Mouse (Mus musculus): ENCODE measurements around the gene Abhd2. TPM values are rescaled to one million over a fixed set of nuclear protein-coding genes. Genes with fewer than 3 reads are reported as not detected.
A peak's percentile ranks its signal among the peaks of the same experiment; 100 is the strongest.

The Abhd2 gene
- polyA plus RNA-seq, 1 experiment from 2014 or later: 10.7 TPM

GRCm38 (mm10) chr7:79300432-79301151 is 27.6 kb downstream of the Abhd2 start:
- Histone ChIP-seq H3K36me3 (peaks cover 25% of the 10 kb centered on the region), H3K9ac (no peak overlapping the region), H3K4me3 (no peak overlapping the region), H3K4me2 (replicated peaks) (no peak overlapping the region), H3K27me3 (no peaks in the 10 kb centered on the region), H3K27ac (no peak overlapping the region), H3K9me3 (no peaks in the 10 kb centered on the region), H3K4me1 (peaks cover 16% of the 10 kb centered on the region)
- ATAC-seq (ENCODE audit: low FRiP score, low read depth): no peak
- 45% methylated on average over 13 of the region's 13 CpGs for WGBS

DNA sequence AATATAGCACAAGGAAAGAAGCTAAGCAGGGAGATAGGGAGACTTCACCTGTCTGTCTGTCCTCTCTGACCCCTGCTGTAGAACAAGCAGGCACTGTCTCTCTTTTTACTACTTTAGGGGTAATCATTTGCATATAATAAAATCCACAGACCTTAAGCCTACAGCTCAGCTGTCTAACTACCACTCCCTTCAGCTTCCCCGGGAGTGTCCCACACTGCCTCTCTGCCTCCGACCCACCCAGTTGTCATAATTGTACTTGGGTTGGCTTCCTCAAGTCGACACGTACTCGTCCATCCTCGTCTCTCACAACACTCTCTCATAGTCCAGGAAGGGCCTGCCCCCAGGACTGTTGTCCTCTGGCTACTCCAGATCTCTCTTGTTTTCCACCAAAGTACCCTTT is 29.1 kb downstream of the Abhd2 start:
- ATAC-seq (ENCODE audit: low FRiP score, low read depth): no peak
- Histone ChIP-seq H3K27ac (no peak overlapping the region), H3K36me3 (peaks cover 17% of the 10 kb centered on the region), H3K4me3 (no peak overlapping the region), H3K27me3 (no peaks in the 10 kb centered on the region), H3K4me2 (replicated peaks) (no peak overlapping the region), H3K9me3 (no peaks in the 10 kb centered on the region), H3K4me1 (peaks cover 14% of the 10 kb centered on the region; the same call in 1 of the 2 replicates), H3K9ac (no peak overlapping the region)
- WGBS: 81% methylated on average over 6 of the region's 6 CpGs

DNA sequence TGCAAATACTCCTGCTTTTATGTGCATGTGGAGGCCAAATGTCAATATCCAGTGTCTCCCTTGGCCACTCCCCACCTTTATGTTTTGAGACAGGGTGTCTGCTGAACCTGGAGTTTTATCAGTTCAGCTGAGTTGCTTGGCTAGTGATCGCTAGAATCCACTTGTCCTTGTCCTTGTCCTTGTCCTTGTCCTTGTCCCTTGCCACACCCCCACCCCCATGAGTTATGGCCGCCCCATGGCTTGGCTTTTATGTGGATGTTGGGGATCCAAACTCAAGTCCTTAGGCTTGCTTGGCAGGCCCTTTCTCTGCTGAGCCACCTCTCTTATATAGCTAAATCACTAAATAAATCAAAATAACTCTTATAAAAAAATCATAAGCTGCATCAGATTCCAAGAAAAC is 29.6 kb downstream of the Abhd2 start:
- no peak overlapping the region for H3K4me2 ChIP-seq (replicated peaks)
- no peaks in the 10 kb centered on the region for H3K27me3 ChIP-seq
- no peak overlapping the region for H3K27ac ChIP-seq
- H3K9ac ChIP-seq: no peak overlapping the region
- H3K4me1 ChIP-seq: peaks cover 14% of the 10 kb centered on the region; the same call in 1 of the 2 replicates
- H3K36me3 ChIP-seq: peaks cover 14% of the 10 kb centered on the region
- no peak for ATAC-seq (ENCODE audit: low FRiP score, low read depth)
- 79% methylated on average over 2 of the region's 2 CpGs for WGBS
- no peak overlapping the region for H3K4me3 ChIP-seq
- H3K9me3 ChIP-seq: no peaks in the 10 kb centered on the region

DNA sequence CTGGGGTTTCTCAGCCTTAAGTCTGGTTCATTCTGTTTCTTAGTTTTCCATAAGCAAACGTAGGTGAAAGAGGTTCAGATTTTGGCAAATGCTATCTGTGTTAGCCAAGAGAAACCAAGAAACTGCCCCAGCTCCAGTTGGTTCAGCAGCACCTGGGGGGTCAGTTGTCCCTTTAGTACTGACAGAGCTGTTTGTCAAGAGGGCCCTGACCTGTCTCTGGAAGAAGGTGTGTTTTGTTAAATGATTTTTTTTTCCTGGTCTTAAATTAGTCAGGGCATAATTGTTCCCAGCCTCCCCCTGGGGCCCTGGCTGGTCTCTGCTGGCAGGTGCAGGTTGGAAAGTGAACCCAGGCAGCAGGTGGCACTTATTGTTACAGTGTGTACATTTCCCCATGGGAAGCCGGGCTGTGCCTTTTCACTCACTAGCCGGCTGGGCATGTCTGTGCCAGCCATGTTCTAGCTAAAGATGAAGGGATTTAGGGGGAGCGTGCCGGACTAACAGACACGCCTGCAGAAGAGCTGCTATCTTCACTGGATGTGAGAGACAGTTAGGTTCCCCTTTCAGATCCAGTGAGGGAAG is 30.3 kb downstream of the Abhd2 start:
- Histone ChIP-seq H3K36me3 (peaks cover 7% of the 10 kb centered on the region), H3K27ac (no peak overlapping the region), H3K4me3 (no peak overlapping the region), H3K9me3 (no peaks in the 10 kb centered on the region), H3K27me3 (no peaks in the 10 kb centered on the region), H3K4me1 (peaks cover 14% of the 10 kb centered on the region; the same call in 1 of the 2 replicates), H3K4me2 (replicated peaks) (no peak overlapping the region), H3K9ac (no peak overlapping the region)
- WGBS: 74% methylated on average over 6 of the region's 6 CpGs
- no peak; the same call in 1 of the 2 replicates for ATAC-seq (ENCODE audit: low FRiP score, low read depth)

DNA sequence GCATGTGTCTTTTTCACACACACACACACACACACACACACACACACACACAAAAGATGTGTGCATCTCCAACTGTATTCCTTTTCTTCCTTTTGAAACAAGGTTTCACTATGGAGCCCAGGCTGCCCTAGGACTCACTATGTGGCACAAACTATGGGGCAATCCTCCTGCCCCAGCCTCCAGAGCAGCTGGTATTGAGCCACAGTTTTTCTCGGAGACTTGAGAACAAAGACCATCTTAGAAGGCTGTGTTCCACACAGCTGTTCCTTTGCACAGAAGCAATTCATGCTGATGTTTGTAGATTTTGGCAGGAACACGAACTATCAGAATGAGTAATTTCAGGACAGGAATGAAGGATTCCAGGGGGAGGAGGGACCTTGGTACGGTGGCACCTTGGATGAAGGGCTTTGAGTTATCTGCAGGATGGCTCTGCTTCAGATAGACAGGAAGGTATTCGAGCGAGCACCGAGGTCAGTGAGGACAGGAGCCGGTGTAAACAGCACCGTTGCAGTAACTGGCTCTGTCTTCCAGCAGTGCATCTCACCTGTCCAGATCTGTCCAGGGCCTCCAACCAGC is 35.5 kb downstream of the Abhd2 start:
- WGBS: 74% methylated on average over 8 of the region's 8 CpGs
- ATAC-seq (ENCODE audit: low FRiP score, low read depth): no peak
- H3K27ac ChIP-seq: no peak overlapping the region
- H3K9ac ChIP-seq: no peak overlapping the region
- no peaks in the 10 kb centered on the region for H3K27me3 ChIP-seq
- no peak overlapping the region for H3K4me3 ChIP-seq
- no peaks in the 10 kb centered on the region for H3K9me3 ChIP-seq
- peaks cover 38% of the 10 kb centered on the region for H3K4me1 ChIP-seq
- H3K4me2 ChIP-seq (replicated peaks): no peak overlapping the region
- no peaks in the 10 kb centered on the region for H3K36me3 ChIP-seq

DNA sequence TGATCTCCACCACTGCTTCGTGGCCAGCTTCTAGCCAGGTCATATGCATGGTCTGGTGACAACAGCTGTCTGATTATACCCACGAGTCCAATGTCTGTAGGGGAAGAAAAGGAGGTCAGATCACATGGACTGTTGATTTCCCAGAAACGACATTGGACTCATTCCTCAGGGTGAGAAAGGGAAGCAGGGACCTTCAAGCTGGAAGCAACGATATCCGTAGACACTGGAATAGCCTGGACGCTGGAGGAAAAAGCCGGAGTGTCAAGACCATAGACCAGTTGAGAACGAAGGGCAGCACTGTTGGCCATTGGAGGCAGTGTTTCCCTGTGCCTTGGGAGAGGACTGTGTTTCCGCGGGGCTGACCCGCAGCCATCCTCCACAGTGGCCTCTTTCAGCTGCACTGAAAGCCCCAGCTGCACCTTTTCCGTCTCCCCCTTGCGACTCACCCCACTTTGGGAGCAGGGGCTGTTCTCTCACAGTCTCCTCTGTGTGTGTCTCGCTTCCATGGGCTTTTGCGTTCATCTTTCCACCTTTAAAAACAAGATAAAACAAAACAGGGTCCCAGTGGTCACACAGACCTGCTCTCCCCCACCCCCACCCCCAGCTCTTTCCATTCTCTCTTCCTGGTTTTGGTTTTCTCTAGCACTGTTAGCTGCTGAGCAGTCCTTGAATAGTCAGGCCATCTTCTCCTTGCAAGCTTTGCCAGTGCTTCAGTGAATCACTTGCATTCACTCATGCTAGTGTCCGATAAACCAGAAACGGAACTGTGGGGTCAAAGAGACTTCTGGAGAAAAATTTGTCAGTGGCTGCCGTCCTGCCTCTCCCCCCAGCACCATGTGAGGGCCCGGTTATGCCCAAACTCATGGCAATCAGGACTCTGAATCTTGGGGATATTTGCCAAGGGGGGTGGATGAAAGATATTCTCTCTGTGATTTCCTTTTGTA is 36.5 kb downstream of the Abhd2 start:
- Histone ChIP-seq H3K9ac (no peak overlapping the region), H3K27me3 (no peaks in the 10 kb centered on the region), H3K9me3 (no peaks in the 10 kb centered on the region), H3K27ac (no peak overlapping the region), H3K36me3 (no peaks in the 10 kb centered on the region), H3K4me2 (replicated peaks) (no peak overlapping the region; the same call in 1 of the 2 replicates), H3K4me1 (peaks cover 47% of the 10 kb centered on the region), H3K4me3 (no peak overlapping the region)
- ATAC-seq (ENCODE audit: low FRiP score, low read depth): no peak
- 57% methylated on average over 19 of the region's 19 CpGs for WGBS

GRCm38 (mm10) chr7:79310191-79310555 is 37.2 kb downstream of the Abhd2 start:
- Histone ChIP-seq H3K4me3 (no peak overlapping the region), H3K27me3 (no peaks in the 10 kb centered on the region), H3K27ac (no peak overlapping the region), H3K4me2 (replicated peaks) (no peak overlapping the region), H3K9ac (no peak overlapping the region; the same call in 1 of the 2 replicates), H3K4me1 (peaks cover 53% of the 10 kb centered on the region), H3K36me3 (no peaks in the 10 kb centered on the region), H3K9me3 (no peaks in the 10 kb centered on the region)
- 59% methylated on average over 1 of the region's 1 CpGs for WGBS
- no peak for ATAC-seq (ENCODE audit: low FRiP score, low read depth)

DNA sequence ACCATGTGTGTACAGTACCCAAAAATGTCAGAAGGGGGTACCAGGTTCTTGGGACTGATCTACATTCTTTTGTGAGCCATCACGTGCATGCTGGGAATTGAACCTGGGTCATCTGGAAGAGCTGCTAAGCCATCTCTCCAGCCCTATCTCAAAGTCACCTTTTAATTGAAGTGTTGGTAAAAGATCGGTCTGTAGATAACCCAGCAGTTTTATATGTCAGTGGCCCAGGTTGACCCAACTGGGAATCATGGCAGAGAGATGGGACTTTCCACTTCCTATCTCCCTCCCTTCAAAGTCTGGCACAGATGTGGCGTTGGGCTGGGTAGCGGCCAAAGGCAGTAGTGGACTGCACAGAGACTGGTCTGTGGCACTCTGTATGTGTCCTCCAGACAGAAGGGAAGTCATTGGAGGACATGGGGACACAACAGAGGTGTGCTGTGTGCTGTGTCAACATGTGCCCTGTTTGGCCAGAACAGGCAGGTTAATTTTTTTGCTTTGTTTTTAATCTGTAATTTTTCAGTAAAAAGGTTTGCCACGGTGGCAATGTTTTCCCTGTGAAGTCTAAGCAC is 38.5 kb downstream of the Abhd2 start:
- Histone ChIP-seq H3K36me3 (no peaks in the 10 kb centered on the region), H3K4me1 (peaks cover 67% of the 10 kb centered on the region), H3K4me2 (replicated peaks) (no peak overlapping the region), H3K4me3 (no peak overlapping the region), H3K27ac (peak overlapping the region; percentile 58; the same call in 1 of the 2 replicates), H3K27me3 (no peaks in the 10 kb centered on the region), H3K9me3 (no peaks in the 10 kb centered on the region), H3K9ac (no peak overlapping the region)
- no peak for ATAC-seq (ENCODE audit: low FRiP score, low read depth)
- 88% methylated on average over 5 of the region's 5 CpGs for whole genome bisulfite sequencing

DNA sequence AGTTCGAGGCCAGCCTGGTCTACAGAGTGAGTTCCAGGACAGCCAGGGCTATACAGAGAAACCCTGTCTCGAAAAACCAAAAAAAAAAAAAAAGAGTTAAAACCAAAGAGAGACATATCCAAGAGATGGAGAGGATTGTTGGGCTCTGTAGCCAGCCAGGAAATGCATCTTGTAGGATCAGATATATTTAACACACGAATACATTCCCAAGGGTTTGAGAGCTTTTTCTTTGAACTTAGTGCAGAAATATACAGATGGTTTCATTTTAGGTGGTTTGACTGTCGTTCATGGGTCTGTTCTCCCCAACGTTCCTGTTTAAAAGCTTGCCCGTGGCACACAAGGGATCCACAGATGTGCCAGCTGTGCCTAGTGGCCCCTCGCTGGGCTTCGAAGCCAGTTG is 39.2 kb downstream of the Abhd2 start:
- Histone ChIP-seq H3K4me2 (replicated peaks) (peak overlapping the region; percentile 34; the same call in 1 of the 2 replicates), H3K27me3 (no peaks in the 10 kb centered on the region), H3K4me1 (peaks cover 74% of the 10 kb centered on the region), H3K4me3 (no peak overlapping the region), H3K9me3 (no peaks in the 10 kb centered on the region), H3K27ac (peak overlapping the region; percentile 72), H3K36me3 (no peaks in the 10 kb centered on the region), H3K9ac (peak overlapping the region; percentile 26; the same call in 1 of the 2 replicates)
- no peak for ATAC-seq (ENCODE audit: low FRiP score, low read depth)
- 29% methylated on average over 8 of the region's 8 CpGs for WGBS

GRCm38 (mm10) chr7:79313519-79314059 is 40.6 kb downstream of the Abhd2 start:
- WGBS: 18% methylated on average over 12 of the region's 12 CpGs
- H3K27ac ChIP-seq: no peak overlapping the region
- no peak for ATAC-seq (ENCODE audit: low FRiP score, low read depth)
- peak overlapping the region; percentile 34 for H3K4me2 ChIP-seq (replicated peaks)
- no peak overlapping the region for H3K9ac ChIP-seq
- no peaks in the 10 kb centered on the region for H3K27me3 ChIP-seq
- H3K4me3 ChIP-seq: no peak overlapping the region
- H3K36me3 ChIP-seq: no peaks in the 10 kb centered on the region
- H3K4me1 ChIP-seq: peaks cover 88% of the 10 kb centered on the region
- H3K9me3 ChIP-seq: no peaks in the 10 kb centered on the region

- 60% methylated on average over 5 of the region's 5 CpGs for WGBS
- no peak overlapping the region for H3K4me2 ChIP-seq (replicated peaks)
- no peak overlapping the region for H3K9ac ChIP-seq
- H3K27ac ChIP-seq: no peak overlapping the region
- ATAC-seq (ENCODE audit: low FRiP score, low read depth): no peak
- H3K9me3 ChIP-seq: no peaks in the 10 kb centered on the region
- no peak overlapping the region for H3K4me3 ChIP-seq
- no peaks in the 10 kb centered on the region for H3K27me3 ChIP-seq
- H3K4me1 ChIP-seq: peaks cover 79% of the 10 kb centered on the region
- no peaks in the 10 kb centered on the region for H3K36me3 ChIP-seq
Measured at GRCm38 (mm10) chr7:79314517-79314916, 41.5 kb downstream of the Abhd2 start.
